Mouse (Mus musculus) CH12.LX (cell line): ENCODE data around the gene Mamdc2.

Experiments
- CHD2 ChIP-seq: IDR thresholded peaks from 2 replicates; pipeline ENCODE4 v1.6.1; 2011; ENCODE audit warnings: low read length, improper control_type of control experiment
- ZNF384 ChIP-seq: IDR thresholded peaks from 2 replicates; pipeline ENCODE4 v1.6.1; 2012; ENCODE audit warnings: low read depth, low read length, improper control_type of control experiment, inconsistent platforms

GRCm38 (mm10) chr19:23362006-23362405 is 86.2 kb downstream of the Mamdc2 start:
- TF ChIP-seq CHD2: no peak
- TF ChIP-seq ZNF384: no peak
